Mouse (Mus musculus): ENCODE data around the gene Ttll3. TPM values are rescaled to one million over a fixed set of nuclear protein-coding genes. Genes with fewer than 3 reads are reported as not detected.

The Ttll3 gene
- total and polyA plus RNA-seq, 3 experiments, result 5.7 to 11.2 TPM; not detected in 1

- Histone ChIP-seq H3K27ac (ENCODE audit: control insufficient read depth, low read depth, low read length) (no peak overlapping the region), H3K36me3 (ENCODE audit: control insufficient read depth in 1 of 2, insufficient read depth in 2 of 2, low read length in 2 of 2) (no peaks in the 10 kb centered on the region), H3K9me3 (replicated peaks; ENCODE audit: insufficient read depth, low read length) (no peaks in the 10 kb centered on the region), H3K4me3 (ENCODE audit: control insufficient read depth in 1 of 2, insufficient read depth in 1 of 2, low read depth in 2 of 2, low read length in 2 of 2) (no peak overlapping the region), H3K4me1 (ENCODE audit: control insufficient read depth in 1 of 2, insufficient read depth in 2 of 2, low read length in 2 of 2) (no peaks in the 10 kb centered on the region), H3K27me3 (ENCODE audit: control insufficient read depth in 1 of 2, insufficient read depth in 2 of 2, low read length in 2 of 2) (peaks cover 0 to 2% of the 10 kb centered on the region in 2 experiments; a peak in 3 of 4 replicates), H3K79me2 (ENCODE audit: control insufficient read depth, insufficient read depth, low read length, poor library complexity) (no peaks in the 10 kb centered on the region), H3K9ac (ENCODE audit: control insufficient read depth, low read depth, low read length, poor library complexity, severe bottlenecking) (no peak overlapping the region)
- DNase-seq (ENCODE audit: low read depth, low spot score), result no peak
- TF ChIP-seq TAL1 (IDR thresholded peaks at IDR 0.05; ENCODE audit: low read length) (no peak), CHD1 (IDR thresholded peaks at IDR 0.05; ENCODE audit: low read depth, low read length) (no peak), MYB (IDR thresholded peaks at IDR 0.05; ENCODE audit: low read depth, low read length) (no peak), KAT2A (conservative IDR thresholded peaks at IDR 0.05; ENCODE audit: low read depth, low read length) (no peak), HCFC1 (IDR thresholded peaks at IDR 0.05; ENCODE audit: low read depth, low read length) (no peak), MAFK (IDR thresholded peaks at IDR 0.05; ENCODE audit: borderline replicate concordance, low read depth, low read length) (no peak), POLR2A (IDR thresholded peaks at IDR 0.05; ENCODE audit: control insufficient read depth in 1 of 2, insufficient read depth in 1 of 2, low read depth in 1 of 2, low read length in 2 of 2, poor library complexity in 1 of 2) (no peak), NRF1 (IDR thresholded peaks at IDR 0.05; ENCODE audit: insufficient read depth, low read depth, low read length, poor library complexity, severe bottlenecking) (no peak), TBP (IDR thresholded peaks at IDR 0.05; ENCODE audit: low read depth, low read length) (no peak), ZKSCAN1 (IDR thresholded peaks at IDR 0.05; ENCODE audit: low read depth, low read length) (no peak), MXI1 (IDR thresholded peaks at IDR 0.05; ENCODE audit: low read depth, low read length) (no peak), RAD21 (IDR thresholded peaks at IDR 0.05; ENCODE audit: low read depth, low read length) (no peak), RCOR1 (IDR thresholded peaks at IDR 0.05; ENCODE audit: low read depth, low read length) (no peak)
Observed at GRCm38 (mm10) chr6:113455007-113455406, 65.9 kb downstream of the Ttll3 start.

GRCm38 (mm10) chr6:113457952-113458534, 69.0 kb downstream of the Ttll3 start, which contains the start of gene Il17re:
TSS of gene Il17re (plus strand) at chr6:113458484.
- Histone ChIP-seq H3K9me3 (replicated peaks; ENCODE audit: insufficient read depth, low read length) (no peaks in the 10 kb centered on the region), H3K36me3 (ENCODE audit: control insufficient read depth in 1 of 2, insufficient read depth in 2 of 2, low read length in 2 of 2) (no peaks in the 10 kb centered on the region), H3K27me3 (ENCODE audit: control insufficient read depth in 1 of 2, insufficient read depth in 2 of 2, low read length in 2 of 2) (peaks cover 6 to 9% of the 10 kb centered on the region in 2 experiments; a peak in 3 of 4 replicates), H3K27ac (ENCODE audit: control insufficient read depth, low read depth, low read length) (no peak within 1 kb of the TSS), H3K4me3 (ENCODE audit: control insufficient read depth in 1 of 2, insufficient read depth in 1 of 2, low read depth in 2 of 2, low read length in 2 of 2) (no peak within 1 kb of the TSS), H3K79me2 (ENCODE audit: control insufficient read depth, insufficient read depth, low read length, poor library complexity) (no peaks in the 10 kb centered on the region), H3K9ac (ENCODE audit: control insufficient read depth, low read depth, low read length, poor library complexity, severe bottlenecking) (no peak within 1 kb of the TSS), H3K4me1 (ENCODE audit: control insufficient read depth in 1 of 2, insufficient read depth in 2 of 2, low read length in 2 of 2) (no peaks in the 10 kb centered on the region)
- TF ChIP-seq BHLHE40 (IDR thresholded peaks at IDR 0.05; ENCODE audit: borderline replicate concordance, low read depth, low read length), result no peak
- TF ChIP-seq MAX (IDR thresholded peaks at IDR 0.05; ENCODE audit: low read length), result no peak
- TF ChIP-seq E2F4 (IDR thresholded peaks at IDR 0.05; ENCODE audit: borderline replicate concordance, low read depth, low read length), result no peak
- no peak for TF ChIP-seq CHD1 (IDR thresholded peaks at IDR 0.05; ENCODE audit: low read depth, low read length)
- TF ChIP-seq MXI1 (IDR thresholded peaks at IDR 0.05; ENCODE audit: low read depth, low read length), result no peak
- no peak for TF ChIP-seq ZNF384 (IDR thresholded peaks at IDR 0.05; ENCODE audit: low read depth, low read length)
- no peak for TF ChIP-seq MEF2A (IDR thresholded peaks at IDR 0.05; ENCODE audit: extremely low read depth, insufficient replicate concordance, low read depth, low read length, poor library complexity, severe bottlenecking)
- no peak for TF ChIP-seq CHD2 (IDR thresholded peaks at IDR 0.05; ENCODE audit: low read length)
- no peak for TF ChIP-seq POLR2AphosphoS5 (IDR thresholded peaks at IDR 0.05; ENCODE audit: borderline replicate concordance, low read depth, low read length)
- no peak for TF ChIP-seq TAL1 (IDR thresholded peaks at IDR 0.05; ENCODE audit: low read length)
- TF ChIP-seq ELF1 (IDR thresholded peaks at IDR 0.05; ENCODE audit: low read depth, low read length), result no peak
- TF ChIP-seq TBP (IDR thresholded peaks at IDR 0.05; ENCODE audit: low read depth, low read length), result no peak
- no peak for DNase-seq (ENCODE audit: low read depth, low spot score)
